Mouse (Mus musculus) hindbrain, embryonic 15.5 days (tissue): ENCODE results near the gene Casp14. TPM values are rescaled to one million over a fixed set of nuclear protein-coding genes. Genes with fewer than 3 reads are reported as not detected.

Source experiments
- ATAC-seq: fragments of 200-750 bp; cut with Nextera tagmentation; 2 replicates; pipeline ENCODE4 v1.8.0; 2017; ENCODE audit warnings: low read depth, moderate number of reproducible peaks, moderate TSS enrichment; ENCODE audit not compliant: low FRiP score
- H3K27ac ChIP-seq: fragments of 300-500 bp; sonication (generic); replicated peaks from 2 replicates; pipeline ENCODE4 v1.5.1; 2015; ENCODE audit warnings: mild to moderate bottlenecking, inconsistent platforms
- H3K27me3 ChIP-seq: fragments of 300-500 bp; sonication (generic); 2 replicates; pipeline ENCODE4 v1.6.1; 2015; ENCODE audit warnings: control low read depth, inconsistent platforms
- H3K36me3 ChIP-seq: fragments of 300-500 bp; sonication (generic); 2 replicates; pipeline ENCODE4 v1.6.1; 2015; ENCODE audit warnings: control low read depth, inconsistent platforms
- H3K4me1 ChIP-seq: fragments of 300-500 bp; sonication (generic); replicated peaks from 2 replicates; pipeline ENCODE4 v1.6.1; 2015; ENCODE audit warnings: control low read depth, inconsistent platforms
- H3K4me2 ChIP-seq: fragments of 300-500 bp; sonication (generic); 2 replicates; pipeline ENCODE4 v1.6.1; 2015; ENCODE audit warnings: moderate library complexity, mild to moderate bottlenecking, inconsistent platforms
- H3K4me3 ChIP-seq: fragments of 300-500 bp; sonication (generic); 2 replicates; pipeline ENCODE4 v1.5.1; 2015; ENCODE audit warnings: mild to moderate bottlenecking, inconsistent platforms
- H3K9ac ChIP-seq: fragments of 300-500 bp; sonication (generic); 2 replicates; pipeline ENCODE4 v1.6.1; 2015; ENCODE audit warnings: inconsistent platforms
- H3K9me3 ChIP-seq: fragments of 300-500 bp; sonication (generic); 2 replicates; pipeline ENCODE4 v1.6.1; 2016; ENCODE audit warnings: control low read depth, inconsistent platforms
- WGBS: fragments of 180-500 bp; shearing (Covaris S2); methylation state at CpG from one replicate; pipeline ENCODE4 v1.1.7; 2015; 5-methylcytosine and 5-hydroxymethylcytosine counted together
- polyA plus RNA-seq: library from polyadenylated mRNA; unstranded; fragments of >200 nt; fragmentation: Nextera tagmentation; extraction: Ambion mirVana; gene quantifications from 2 replicates; pipeline ENCODE4 v1.2.1, GENCODE M21; 2015

The Casp14 gene
- not detected in 2 replicates for polyA plus RNA-seq

- Histone ChIP-seq H3K27ac (no peak within 1 kb of the TSS), H3K36me3 (no peaks in the 10 kb centered on the region), H3K9me3 (no peaks in the 10 kb centered on the region), H3K4me2 (no peak within 1 kb of the TSS), H3K4me3 (no peak within 1 kb of the TSS), H3K9ac (no peak within 1 kb of the TSS), H3K4me1 (no peaks in the 10 kb centered on the region; the same call in 1 of the 2 replicates), H3K27me3 (no peaks in the 10 kb centered on the region)
- no peak for ATAC-seq
- WGBS = 74% methylated on average over 10 of the region's 11 CpGs
These were observed at the start of gene Casp14 for GRCm38 (mm10) chr10:78718056-78718455. Gene Casp14, minus strand, starts transcription at chr10:78718294.

DNA sequence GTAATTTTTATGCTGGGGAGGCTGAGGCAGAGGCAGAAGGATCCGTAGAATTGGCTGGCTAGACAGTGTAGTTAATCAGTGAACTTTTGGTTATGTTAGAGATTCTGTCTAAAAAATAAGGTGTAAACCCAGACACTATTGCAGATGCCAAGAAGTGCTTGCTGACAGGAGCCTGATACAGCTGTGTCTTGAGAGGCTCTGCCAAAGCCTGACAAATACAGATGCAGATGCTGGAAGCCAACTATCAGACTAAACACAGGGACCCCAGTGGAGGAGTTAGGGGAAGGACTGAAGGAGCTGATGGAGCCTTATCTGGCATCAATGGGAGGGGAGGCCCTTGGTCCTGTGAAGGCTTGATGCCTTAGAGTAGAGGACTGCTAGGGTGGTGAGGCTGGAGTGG lies 47.5 kb upstream of the Casp14 start:
- WGBS = 93% methylated on average over 1 of the region's 1 CpGs
- no peaks in the 10 kb centered on the region for H3K27me3 ChIP-seq

GRCm38 (mm10) chr10:78756021-78756420 lies 37.9 kb upstream of the Casp14 start:
- H3K4me1 ChIP-seq = peaks cover 12% of the 10 kb centered on the region
- no peak for ATAC-seq
- 32% methylated on average over 6 of the region's 6 CpGs for WGBS
- H3K9ac ChIP-seq = no peak overlapping the region
- H3K27me3 ChIP-seq = no peaks in the 10 kb centered on the region
- no peak overlapping the region for H3K4me2 ChIP-seq
- no peaks in the 10 kb centered on the region for H3K36me3 ChIP-seq
- H3K4me3 ChIP-seq = no peak overlapping the region
- H3K27ac ChIP-seq = no peak overlapping the region
- H3K9me3 ChIP-seq = no peaks in the 10 kb centered on the region

More for the DNA sequence above, 47.5 kb upstream of the Casp14 start:
- no peak overlapping the region for H3K4me3 ChIP-seq
- H3K27ac ChIP-seq = no peak overlapping the region
- H3K4me1 ChIP-seq = no peaks in the 10 kb centered on the region
- no peak overlapping the region for H3K4me2 ChIP-seq
- no peak overlapping the region for H3K9ac ChIP-seq
- peaks cover 9% of the 10 kb centered on the region; the same call in 1 of the 2 replicates for H3K9me3 ChIP-seq
- H3K36me3 ChIP-seq = no peaks in the 10 kb centered on the region
- ATAC-seq = no peak

- Histone ChIP-seq H3K27me3 (no peaks in the 10 kb centered on the region), H3K36me3 (no peaks in the 10 kb centered on the region), H3K27ac (peak within 1 kb of the TSS; percentile 91), H3K4me3 (peak within 1 kb of the TSS; percentile 47), H3K9ac (peak within 1 kb of the TSS; percentile 59), H3K4me2 (peak within 1 kb of the TSS; percentile 70), H3K4me1 (peaks cover 22% of the 10 kb centered on the region), H3K9me3 (no peaks in the 10 kb centered on the region)
- under 1% methylated on average over 61 of the region's 61 CpGs for WGBS
- ATAC-seq = peak; percentile 95
These were observed 34.5 kb upstream of the Casp14 start, which contains the start of gene Ccdc105 for GRCm38 (mm10) chr10:78752452-78753191. Gene Ccdc105, minus strand, starts transcription at chr10:78753065.

DNA sequence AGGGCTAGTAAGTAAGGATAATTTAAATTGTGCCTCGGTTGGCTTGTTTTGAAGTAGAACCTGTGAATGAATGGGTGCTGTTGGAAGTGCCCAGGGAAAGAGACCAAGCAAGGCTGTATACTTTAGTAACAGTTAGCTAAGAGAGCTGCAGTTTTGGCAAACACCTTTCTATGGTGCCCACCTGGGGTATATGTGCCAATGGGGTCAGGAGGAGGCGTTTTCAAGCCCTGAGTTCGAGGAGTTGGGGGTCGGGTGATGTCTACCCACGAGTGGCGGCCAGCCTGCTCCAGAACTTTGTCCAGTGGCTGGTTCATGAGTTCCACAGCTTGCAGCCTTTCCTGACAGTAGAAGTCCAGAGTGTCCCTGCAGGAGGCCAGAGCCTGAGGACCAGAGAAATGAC lies 30.9 kb upstream of the Casp14 start:
- no peak overlapping the region for H3K4me2 ChIP-seq
- H3K27me3 ChIP-seq = no peaks in the 10 kb centered on the region
- H3K4me1 ChIP-seq = peaks cover 23% of the 10 kb centered on the region
- no peaks in the 10 kb centered on the region for H3K36me3 ChIP-seq
- no peak for ATAC-seq
- H3K27ac ChIP-seq = no peak overlapping the region
- H3K4me3 ChIP-seq = no peak overlapping the region
- H3K9me3 ChIP-seq = no peaks in the 10 kb centered on the region
- H3K9ac ChIP-seq = no peak overlapping the region
- 94% methylated on average over 6 of the region's 6 CpGs for WGBS

DNA sequence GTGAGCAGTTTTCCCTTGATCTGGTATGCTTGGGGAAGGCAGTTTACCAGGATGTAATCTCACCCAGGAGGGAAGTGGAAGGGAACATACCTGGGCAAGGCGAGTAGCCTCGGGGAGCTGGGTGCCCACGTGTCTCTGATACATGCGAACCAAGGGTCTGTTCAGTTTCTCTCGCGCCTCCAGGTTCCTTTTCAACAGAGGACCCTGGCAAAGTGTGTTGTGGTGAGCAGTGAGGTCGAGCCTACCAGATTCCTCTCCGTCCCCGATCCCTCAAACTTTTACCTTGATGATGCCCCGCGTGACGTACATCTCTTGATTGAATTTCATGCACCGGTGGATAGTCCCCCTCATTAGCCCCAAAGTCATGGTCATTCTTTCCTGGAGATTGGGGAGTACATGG lies 30.1 kb upstream of the Casp14 start:
- Histone ChIP-seq H3K4me2 (peak overlapping the region; percentile 80), H3K9me3 (no peaks in the 10 kb centered on the region), H3K27me3 (no peaks in the 10 kb centered on the region), H3K9ac (0 out of 2 replicates have a peak overlapping the region, but pooled peaks have one; percentile 58), H3K36me3 (no peaks in the 10 kb centered on the region), H3K27ac (no peak overlapping the region), H3K4me3 (peak overlapping the region; percentile 53), H3K4me1 (peaks cover 23% of the 10 kb centered on the region)
- 74% methylated on average over 13 of the region's 13 CpGs for WGBS
- no peak for ATAC-seq

DNA sequence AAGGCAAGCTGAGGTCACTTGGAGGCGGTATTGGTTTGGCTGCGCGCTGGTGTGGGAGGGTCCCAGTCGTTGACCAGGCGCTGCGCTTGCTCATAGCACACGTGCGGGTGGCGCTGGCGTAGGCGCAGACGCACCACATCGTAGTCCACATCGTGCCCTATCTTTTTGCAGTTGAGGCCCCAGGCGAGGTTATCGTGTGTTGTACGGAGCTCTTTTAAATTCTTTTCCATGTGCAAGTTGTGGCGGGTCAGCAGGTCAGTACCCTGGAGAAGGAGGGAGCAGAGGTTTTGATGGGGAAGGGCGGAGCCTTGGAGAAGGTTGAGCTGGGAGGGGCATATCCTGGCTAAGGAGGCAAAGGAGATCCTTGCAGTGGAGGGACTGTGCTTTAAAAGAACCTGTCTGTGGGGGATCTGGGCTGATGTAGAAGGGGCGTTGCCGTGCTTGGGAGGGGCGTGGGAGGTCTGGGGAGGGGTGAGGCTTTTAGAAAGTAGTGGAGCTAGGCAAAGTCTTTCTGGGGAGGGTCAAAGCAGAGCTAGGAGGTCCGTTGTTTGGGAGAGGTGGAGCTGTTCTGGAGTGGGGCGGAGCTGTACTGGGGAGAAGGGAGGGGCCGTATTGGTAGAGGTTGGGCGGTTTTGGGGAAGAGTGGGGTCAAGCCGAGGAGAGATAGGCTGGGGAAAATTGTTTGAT lies 29.1 kb upstream of the Casp14 start:
- Histone ChIP-seq H3K4me2 (peak overlapping the region; percentile 80), H3K4me3 (peak overlapping the region; percentile 53), H3K9ac (peak overlapping the region; percentile 58), H3K4me1 (peaks cover 22% of the 10 kb centered on the region), H3K36me3 (no peaks in the 10 kb centered on the region), H3K27me3 (no peaks in the 10 kb centered on the region), H3K9me3 (no peaks in the 10 kb centered on the region), H3K27ac (peak overlapping the region; percentile 67)
- peak; percentile 92 for ATAC-seq
- WGBS = 1% methylated on average over 27 of the region's 27 CpGs

DNA sequence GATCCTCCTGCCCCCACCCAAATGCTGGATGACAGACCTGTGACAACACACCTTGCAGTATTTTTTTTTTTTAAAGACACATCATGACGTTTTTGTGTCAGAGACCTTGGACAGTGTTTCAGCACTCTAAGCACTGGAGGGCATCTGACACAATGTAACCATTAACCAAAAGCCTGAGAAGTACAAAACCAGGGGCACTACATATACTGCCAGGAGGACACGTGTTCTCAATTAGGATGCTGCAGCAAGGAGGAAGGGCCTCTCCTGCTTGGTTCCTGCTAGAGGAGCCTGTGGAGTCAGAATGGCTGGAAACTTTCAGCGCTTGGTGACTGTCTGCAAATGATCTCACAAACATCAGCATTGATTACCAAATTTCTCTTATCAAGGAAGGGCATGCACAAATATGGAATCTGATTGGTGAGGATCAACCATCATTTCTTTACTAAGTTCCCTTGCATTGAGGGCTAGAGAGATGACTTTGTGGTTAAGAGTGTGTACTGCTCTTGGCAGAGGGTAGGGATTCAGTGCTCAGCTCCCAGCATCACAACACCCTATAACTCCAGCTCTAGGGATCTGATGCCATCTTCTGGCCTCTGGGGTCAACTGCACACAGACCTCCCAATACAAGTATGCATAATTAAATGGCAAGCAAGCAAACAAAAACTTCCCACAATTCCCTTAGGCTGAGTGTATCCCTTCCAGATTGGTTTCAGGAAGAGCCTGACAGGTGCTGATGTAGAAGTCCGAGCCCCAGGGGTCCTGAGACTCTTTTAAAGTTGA lies 27.5 kb upstream of the Casp14 start:
- Histone ChIP-seq H3K4me2 (no peak overlapping the region), H3K36me3 (no peaks in the 10 kb centered on the region), H3K4me1 (peaks cover 16% of the 10 kb centered on the region; the same call in 1 of the 2 replicates), H3K9me3 (no peaks in the 10 kb centered on the region), H3K27ac (no peak overlapping the region), H3K27me3 (no peaks in the 10 kb centered on the region), H3K9ac (no peak overlapping the region), H3K4me3 (no peak overlapping the region)
- ATAC-seq = no peak
- WGBS = 66% methylated on average over 4 of the region's 4 CpGs

- H3K4me3 ChIP-seq = no peak overlapping the region
- no peak overlapping the region for H3K9ac ChIP-seq
- no peaks in the 10 kb centered on the region for H3K27me3 ChIP-seq
- H3K4me2 ChIP-seq = no peak overlapping the region
- H3K36me3 ChIP-seq = no peaks in the 10 kb centered on the region
- peaks cover 16% of the 10 kb centered on the region; the same call in 1 of the 2 replicates for H3K4me1 ChIP-seq
- no peak overlapping the region for H3K27ac ChIP-seq
- no peak for ATAC-seq
- no peaks in the 10 kb centered on the region for H3K9me3 ChIP-seq
These were observed 25.6 kb upstream of the Casp14 start for GRCm38 (mm10) chr10:78743721-78744120.

DNA sequence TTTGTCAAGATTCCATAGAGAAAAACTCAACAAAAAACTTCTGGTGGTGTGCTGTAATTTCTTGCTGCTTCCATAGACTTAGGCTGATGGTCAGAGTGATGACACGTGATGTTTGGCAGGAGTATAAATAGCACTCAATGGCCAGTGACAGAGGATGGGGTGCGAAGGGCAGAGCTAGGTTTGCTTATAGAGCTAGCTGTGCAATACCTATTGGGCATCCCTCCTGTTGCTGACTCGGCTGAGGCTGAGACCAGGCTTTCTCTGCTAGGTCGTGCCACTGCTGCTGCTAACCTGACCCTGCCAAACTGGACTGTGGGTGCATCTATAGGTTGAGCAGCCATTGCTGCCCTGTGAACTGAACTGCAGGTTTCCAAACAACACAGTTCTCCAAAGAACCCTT lies 21.7 kb upstream of the Casp14 start:
- Histone ChIP-seq H3K4me2 (no peak overlapping the region), H3K27me3 (no peaks in the 10 kb centered on the region), H3K9me3 (no peaks in the 10 kb centered on the region), H3K27ac (no peak overlapping the region), H3K9ac (no peak overlapping the region), H3K36me3 (no peaks in the 10 kb centered on the region), H3K4me1 (no peaks in the 10 kb centered on the region), H3K4me3 (no peak overlapping the region)
- 81% methylated on average over 4 of the region's 4 CpGs for WGBS
- no peak for ATAC-seq

GRCm38 (mm10) chr10:78727876-78728275 lies 9.8 kb upstream of the Casp14 start:
- Histone ChIP-seq H3K9me3 (no peaks in the 10 kb centered on the region), H3K36me3 (no peaks in the 10 kb centered on the region), H3K9ac (no peak overlapping the region), H3K4me1 (peaks cover 6% of the 10 kb centered on the region), H3K27ac (no peak overlapping the region), H3K4me2 (no peak overlapping the region), H3K4me3 (no peak overlapping the region), H3K27me3 (no peaks in the 10 kb centered on the region)
- no peak for ATAC-seq
- WGBS = 86% methylated on average over 5 of the region's 5 CpGs

GRCm38 (mm10) chr10:78727035-78727434 lies 8.9 kb upstream of the Casp14 start:
- 64% methylated on average over 3 of the region's 3 CpGs for WGBS
- no peak overlapping the region for H3K27ac ChIP-seq
- no peak overlapping the region for H3K9ac ChIP-seq
- no peak for ATAC-seq
- no peaks in the 10 kb centered on the region for H3K27me3 ChIP-seq
- H3K36me3 ChIP-seq = no peaks in the 10 kb centered on the region
- no peak overlapping the region for H3K4me2 ChIP-seq
- no peak overlapping the region for H3K4me3 ChIP-seq
- H3K9me3 ChIP-seq = no peaks in the 10 kb centered on the region
- H3K4me1 ChIP-seq = peaks cover 6% of the 10 kb centered on the region
